Mouse (Mus musculus) retina, embryonic 14.5 days (tissue): ENCODE results near the gene Eml3.

Experiments used
- DNase-seq: peaks from one replicate; pipeline ENCODE4 v3.0.0-alpha.2; 2015; ENCODE audit warnings: low spot score

Gene Eml3

DNA sequence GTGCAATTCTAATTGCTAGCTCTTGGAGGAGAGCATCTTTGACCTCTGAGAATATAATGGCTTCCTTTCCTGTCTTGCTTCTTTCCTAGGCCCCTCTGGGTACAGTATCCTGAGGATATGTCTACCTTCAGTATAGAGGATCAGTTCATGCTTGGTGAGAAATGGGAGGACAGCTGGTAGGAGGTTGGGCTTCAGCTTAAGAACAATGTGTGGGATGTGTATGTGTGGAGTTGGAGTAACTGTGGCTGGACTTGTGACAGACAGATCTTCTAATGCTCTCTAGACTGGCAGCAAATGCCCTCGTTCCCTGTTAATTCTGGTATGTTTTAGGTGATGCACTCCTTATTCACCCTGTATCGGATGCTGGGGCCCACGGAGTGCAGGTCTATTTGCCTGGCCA, 15.1 kb upstream of the Eml3 start:
- DNase-seq = no peak

DNA sequence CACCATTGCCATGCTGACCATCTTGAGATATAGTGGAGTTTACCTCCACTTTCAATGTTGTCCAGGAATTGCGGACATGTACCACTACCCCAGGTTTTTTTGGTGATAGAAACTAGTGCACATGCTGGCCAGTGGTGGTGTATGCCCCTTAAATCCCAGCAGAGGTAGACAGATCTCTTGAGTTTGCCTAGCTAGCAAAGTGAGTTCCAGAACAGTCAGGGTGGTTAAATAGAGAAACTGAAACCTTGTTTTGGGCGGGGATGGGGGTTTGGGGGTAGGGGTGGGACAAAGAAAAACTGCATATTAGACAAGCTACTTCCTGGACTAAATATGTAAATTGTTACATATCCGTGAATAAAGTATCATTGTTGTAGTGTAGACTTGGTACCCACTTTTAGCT, 10.4 kb upstream of the Eml3 start:
- no peak for DNase-seq

DNA sequence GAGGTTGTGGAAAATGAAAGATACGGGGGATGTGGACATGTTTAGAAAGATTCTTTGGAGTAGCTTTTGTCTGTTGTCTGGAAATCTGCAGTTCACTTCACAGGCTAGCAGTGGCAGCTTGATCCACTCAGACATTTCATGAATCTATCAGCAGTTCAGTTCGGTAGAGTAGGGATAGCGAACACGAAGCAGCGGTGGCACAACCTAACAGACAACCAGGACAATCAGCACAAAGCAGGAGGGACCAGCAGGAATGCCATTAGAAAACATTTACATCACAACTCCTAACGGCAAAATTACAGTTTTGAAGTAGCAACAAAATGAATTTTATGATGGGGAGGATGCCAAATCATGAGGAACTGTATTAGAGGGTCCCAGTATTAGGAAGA, 9.7 kb upstream of the Eml3 start:
- DNase-seq = no peak

DNA sequence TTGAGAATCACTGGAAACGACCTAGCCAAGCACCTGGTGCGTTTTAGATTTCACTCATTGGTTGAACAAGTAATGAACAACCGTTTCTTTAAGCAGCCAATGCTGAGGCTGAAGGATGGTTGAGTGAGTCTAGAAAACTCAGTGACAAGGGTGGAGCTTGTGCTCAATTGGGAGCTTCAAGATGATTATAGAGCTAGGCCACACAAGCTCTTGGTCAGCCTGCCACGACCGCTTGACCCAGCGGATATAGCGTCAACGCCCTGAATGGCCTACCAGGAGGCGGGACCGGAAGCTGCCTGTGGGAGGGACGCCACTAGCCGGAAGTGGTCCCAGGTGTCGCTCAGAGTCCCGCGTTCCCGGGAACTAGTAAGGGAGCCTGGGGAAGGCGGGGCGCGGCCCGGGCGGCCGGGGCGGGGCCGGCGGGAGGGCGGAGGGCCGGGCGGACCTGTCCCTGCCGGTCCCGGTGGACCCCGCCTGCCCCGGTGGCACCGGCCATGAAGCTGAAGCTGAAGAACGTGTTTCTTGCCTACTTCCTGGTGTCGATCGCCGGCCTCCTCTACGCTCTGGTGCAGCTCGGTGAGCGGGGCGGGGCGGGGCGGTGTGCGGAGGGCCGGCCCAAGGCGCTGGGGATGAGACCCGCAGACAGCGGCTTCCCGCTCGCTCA, 9.1 kb upstream of the Eml3 start, which contains the start of gene B3gat3:
TSS of gene B3gat3 (plus strand) at position 302 of the 664 bp plus-strand sequence.
- peak; percentile 96 for DNase-seq

DNA sequence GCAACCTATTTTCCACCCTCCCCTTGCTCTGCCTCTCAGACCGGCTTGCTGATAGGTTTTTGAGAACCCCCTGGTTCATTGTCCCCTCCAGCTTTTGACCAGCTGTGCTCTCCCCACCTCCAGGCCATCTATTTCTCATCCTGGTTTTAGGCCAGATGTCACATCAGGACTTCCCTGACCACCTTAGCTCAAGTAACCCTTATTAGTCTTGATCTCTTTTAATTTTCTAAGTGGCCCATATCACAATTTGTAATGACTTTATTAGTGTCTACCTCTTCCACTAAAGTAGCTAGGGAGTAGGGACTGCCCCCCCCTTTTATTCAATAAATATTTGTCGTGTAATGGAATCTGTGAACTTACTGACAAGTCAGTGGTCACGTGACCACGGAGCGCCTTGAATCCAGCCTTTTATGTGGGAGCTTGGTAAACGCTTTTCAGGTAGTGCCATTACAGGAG, 8.5 kb upstream of the Eml3 start:
- peak; percentile 60 for DNase-seq

DNA sequence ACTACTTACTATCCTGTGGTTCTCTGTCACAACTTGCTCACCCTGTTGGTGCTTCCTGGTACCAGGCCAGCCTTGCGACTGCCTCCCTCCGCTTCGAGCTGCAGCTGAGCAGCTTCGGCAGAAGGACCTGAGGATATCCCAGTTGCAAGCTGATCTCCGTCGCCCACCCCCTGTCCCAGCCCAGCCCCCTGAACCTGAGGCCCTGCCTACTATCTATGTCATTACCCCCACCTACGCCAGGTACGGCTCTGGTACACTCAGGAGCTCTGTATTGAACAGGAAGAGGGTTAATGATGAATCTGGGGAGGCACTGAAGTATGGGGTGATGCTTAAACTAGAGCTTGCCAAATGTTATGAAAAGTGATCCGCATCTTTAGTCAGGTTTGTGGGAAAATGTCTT, 7.6 kb upstream of the Eml3 start:
- no peak for DNase-seq

DNA sequence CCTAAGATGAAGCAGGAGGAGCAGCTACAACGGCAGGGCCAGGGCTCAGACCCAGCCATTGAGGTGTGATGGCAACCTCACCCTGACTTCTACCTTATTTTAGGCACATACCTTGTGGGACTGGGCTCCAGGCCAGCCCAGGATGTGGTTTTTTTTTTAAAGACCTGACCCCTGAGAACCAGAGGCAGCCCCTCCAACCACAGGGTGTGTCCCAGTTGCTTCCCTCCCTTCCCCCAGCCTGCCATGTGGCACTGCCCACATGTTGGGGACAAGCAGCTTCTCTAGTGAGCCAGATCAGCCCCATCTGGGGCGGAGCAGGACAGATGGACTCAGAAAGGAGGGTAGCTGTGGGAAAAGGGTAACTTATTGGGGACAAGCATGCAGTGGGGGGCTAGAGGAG, 2.6 kb upstream of the Eml3 start:
- DNase-seq = no peak

DNA sequence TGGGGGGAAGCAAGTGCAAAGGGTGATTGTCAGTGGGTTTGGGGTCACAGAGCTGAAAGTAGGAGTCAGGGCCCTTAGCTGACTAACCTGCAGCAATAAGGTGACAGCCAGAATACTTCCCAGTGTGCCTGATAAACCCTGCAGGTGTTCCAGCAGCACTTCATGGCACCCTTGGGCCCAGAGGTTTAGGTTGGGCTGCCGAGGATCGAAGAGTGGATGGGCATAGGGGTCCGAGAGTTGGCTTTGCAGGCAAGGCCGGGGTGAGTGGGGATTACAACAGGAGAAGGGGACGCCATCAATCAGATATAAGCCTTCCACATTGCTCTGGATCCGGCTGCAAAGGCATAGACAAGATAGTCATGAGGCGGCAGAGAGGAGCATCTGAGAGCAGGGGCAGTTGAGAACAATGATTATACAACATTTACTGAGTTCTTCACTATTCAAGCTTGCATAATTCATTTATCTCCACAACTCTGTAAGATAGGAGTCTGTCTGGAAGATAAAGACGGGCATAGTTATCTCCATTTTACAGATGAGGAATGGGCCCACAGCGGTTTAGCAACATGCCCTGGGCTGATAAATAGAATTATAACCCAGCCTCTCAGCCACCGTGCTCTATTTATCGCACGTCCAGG, 1.3 kb upstream of the Eml3 start:
- no peak for DNase-seq

DNA sequence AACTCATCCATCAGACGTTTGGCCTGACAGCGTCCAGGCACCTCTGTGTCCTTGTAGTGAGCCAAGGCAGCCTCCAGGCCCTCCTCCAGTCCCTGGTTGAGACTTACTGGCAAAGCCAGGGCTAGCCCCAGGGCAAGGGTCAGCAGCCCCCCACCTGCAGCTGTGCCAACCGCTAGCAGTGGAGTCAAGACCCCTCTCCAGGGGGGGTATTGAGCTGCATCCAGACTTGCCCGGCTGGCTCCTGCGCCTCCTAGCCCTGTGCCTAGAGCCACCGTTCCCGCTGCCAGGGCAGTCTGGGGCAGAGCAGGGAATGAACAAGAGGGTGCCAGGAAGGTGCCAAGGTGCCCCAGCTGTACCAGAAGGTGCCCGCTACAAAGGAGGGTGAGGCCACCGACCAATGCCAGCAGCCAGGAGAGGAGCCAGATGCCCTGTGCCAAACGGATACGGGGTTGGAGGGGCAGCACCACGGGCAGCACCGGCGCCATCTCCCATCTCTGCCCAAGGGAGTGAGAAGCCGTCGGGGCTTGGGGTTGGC, 596 bp upstream of the Eml3 start:
- DNase-seq = no peak

DNA sequence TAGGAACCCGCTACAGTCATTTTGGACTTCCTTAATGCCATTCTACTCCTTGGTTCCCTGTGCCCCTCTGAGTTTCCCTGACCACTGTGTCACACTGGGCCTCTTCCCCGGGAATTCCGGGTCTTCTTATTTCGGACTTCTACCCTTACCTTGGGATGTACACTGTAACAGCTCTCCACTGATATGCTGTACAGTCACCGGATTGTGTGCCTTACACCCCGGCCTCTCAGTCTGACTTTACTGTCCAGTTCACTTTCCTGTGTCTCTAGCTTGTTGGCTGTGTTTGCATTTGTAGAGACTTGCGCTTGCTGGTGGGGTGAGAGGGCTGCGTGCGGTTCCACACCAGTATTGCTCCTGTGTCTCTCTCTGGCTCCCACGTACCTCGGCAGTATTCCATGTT, 765 bp downstream of the Eml3 start:
- DNase-seq = no peak

DNA sequence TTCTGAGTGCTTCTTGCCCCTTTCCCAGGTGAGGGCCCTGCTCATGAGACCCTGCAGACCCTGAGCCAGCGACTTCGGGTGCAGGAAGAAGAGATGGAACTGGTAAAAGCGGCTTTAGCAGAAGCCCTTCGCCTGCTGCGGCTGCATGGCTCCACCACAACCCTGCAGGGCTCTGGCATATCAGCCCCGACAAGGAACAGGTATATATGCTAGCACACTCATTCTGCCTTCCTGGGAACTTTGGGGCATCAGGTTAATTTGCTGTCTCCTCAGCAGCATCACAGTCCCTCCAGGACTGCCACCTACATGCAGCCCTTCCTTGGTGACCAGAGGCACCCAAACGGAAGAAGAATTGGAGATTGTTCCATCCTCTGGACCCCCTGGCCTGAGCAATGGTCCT, 1.4 kb downstream of the Eml3 start:
- DNase-seq = no peak

DNA sequence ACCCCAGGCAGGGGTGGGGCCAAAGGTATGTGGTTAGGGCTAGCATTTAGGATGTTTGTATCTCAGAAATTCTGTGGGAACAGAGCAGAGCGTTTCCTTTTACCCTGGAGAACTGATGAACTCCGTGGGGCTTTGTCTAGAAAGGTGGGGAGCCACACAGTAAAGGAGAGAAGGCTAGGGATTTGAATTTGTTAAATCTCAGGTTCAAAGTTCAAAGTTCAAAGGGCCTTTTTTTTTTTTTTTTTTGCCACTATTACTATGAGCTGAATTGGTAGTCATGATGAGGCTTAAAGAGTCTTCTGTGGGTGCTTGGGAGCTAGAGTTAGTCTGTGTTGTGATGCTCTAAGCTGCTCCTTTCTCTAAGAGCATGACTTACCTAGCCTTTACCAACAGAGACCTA, 7.4 kb downstream of the Eml3 start:
- DNase-seq = no peak

DNA sequence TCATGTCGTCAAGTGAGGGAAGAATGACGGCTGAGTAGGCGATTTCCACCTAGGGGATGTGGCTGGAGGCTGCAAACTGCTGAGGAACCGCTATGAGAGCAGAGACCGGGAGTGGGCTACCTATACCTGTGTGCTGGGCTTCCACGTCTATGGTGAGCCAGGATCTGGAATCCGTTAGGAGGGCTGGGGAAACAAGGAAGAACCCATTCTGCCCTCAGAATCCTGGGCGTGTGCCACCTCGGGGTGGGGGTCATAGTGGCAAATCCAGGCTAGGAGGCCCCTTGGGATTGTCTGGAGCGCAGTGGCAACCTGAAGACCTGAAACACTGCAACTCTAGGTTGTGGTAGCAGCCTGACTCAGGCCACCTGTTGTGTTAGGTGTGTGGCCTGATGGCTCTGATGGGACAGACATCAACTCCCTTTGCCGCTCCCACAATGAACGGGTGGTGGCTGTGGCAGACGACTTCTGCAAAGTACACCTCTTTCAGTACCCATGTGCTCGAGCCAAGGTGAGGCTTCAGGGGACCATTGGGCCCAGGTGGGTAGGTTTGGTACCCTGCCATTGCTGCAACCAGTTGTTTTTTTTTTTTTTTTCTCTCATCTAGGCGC, 11.3 kb downstream of the Eml3 start:
- no peak for DNase-seq

DNA sequence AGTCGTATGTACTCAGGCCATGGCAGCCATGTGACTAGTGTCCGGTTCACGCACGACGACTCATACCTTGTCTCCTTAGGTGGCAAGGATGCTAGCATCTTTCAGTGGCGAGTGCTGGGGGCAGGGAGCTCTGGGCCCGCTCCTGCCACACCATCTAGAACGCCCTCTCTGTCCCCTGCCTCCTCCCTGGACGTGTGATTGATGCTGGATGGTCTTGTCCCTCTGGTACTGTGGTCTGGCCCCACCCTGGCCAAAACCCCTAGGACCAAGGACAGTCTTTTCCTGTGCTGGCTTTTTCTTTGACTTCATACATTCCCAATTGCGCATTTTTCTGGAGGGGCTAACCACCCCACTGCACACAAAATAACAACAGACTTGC, 11.8 kb downstream of the Eml3 start:
- DNase-seq = no peak

DNA sequence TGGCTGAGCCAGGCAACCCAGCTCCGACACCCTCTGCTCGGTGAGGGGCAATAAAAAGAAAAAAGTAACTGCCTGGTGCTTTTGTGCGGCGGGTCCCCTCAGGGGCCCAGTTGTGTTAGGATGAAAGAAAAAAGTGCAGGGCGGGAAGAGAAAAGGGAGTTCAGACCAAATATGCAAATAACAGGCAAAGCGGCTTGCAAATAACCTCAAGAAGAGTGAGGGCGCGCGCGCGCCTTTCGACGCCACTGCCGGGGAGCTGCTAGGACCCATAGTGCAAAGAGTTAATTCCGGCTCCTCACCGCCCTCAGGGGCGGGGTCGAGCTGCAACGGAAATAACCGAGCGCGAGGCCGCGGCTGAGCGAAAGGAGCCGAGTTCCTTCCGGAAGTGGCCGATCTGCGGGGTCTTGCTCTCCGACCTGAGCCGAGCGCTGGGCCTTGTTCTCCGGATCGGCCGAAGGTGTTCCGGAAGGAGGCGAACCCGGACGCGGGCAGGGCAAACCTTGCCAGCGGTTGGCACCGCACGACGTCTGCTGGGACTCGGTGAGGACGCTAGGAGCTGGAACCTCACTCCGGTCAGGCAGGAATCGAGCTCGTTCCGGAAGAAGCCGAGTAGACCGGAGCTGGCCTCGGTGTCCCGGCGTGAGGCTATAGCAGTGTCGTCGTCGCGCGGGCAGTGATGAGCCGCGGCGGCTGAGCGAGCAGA, 12.3 kb downstream of the Eml3 start, which contains the start of gene Mta2:
TSS of gene Mta2 (plus strand) at position 361 of the 703 bp plus-strand sequence.
- DNase-seq = peak; percentile 98

DNA sequence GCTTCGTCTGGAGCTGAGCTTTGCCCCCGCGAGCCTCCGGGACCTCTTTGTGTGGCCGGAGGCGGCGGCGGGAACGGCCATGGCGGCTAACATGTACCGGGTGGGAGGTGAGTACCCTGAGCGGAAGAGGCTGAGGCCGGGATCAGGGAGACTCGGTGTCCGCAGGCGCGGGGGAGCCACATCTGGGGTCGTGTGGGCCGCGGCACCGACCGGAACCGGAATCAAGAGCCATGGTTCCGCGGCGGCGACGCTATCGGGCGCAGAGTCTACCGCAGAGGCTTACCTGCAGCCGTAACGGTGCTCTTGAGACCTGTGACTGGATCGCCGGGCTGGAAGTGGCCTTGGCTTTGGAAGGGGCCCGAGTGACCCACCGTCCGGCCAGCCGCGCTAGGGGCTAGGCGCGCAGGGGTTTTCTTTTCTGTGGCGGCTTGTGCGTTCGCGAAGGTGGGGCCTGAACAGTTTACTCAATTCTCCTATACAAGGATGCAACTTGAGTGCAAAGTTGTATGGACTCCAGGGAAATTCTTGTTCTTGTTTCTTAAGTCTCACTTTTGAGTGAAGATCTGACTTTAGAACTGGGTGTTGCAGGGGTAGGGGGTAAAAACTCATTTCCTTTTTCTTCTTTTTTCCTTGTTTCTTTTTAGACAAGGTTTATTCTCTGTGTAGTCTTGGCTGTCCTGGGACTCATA, 13.1 kb downstream of the Eml3 start:
- DNase-seq = no peak

DNA sequence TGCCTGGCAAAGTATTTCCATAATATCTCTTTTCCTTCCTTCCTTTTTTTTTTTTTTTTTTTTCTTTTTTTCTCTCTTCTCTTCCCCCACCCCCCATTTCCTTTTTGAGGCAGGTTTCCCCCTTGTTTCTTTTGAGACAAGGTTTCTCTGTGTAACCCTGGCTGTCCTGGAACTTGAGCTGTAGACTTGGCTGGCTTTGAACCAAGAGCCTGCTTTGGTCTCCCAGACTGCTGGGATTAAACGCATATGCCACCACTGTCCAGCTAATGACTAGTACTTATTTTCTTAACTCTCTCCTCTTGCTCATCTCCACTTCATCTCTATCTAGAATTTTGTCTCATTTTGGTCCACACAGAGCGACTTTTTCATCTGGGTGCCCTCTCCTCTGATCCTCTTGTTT, 13.7 kb downstream of the Eml3 start:
- DNase-seq = no peak

DNA sequence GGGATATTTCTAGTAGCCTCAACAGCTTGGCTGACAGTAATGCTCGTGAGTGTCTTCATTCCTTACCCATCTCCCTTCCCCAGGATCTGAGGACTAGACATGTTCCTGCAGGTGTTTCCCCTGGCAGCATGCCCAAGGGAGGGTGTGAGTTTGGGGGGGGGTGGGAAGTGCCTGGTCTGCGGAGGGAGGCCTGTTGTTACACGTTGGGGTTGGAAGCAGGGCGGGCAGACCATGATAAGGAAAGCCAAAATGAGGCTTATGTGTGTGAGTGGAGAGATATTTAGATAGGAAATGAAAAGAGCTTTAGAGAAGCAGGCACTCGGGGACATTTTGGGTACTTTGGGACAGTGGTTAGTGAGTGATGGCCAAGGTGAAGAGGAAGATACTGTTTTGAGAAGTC, 14.7 kb downstream of the Eml3 start:
- no peak for DNase-seq

DNA sequence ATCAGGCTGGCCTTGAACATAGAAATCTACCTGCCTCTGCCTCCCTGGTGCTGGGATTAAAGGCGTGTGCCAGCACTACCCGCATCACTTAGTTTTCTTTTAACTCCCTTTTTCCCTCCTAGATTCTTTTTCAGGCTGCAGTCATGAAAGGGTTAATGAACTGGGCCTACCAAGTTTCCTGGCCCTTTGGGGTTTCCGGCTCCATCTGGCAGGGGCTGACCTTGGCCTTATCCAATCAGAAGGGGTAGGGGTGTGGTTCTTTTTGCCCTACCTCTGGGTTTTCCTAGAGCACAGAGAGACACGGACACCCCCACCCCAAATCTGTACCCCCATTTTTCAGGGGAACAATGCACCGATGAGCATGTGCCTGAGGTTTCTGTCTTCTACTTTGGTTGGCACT, 15.4 kb downstream of the Eml3 start:
- peak; percentile 85 for DNase-seq

DNA sequence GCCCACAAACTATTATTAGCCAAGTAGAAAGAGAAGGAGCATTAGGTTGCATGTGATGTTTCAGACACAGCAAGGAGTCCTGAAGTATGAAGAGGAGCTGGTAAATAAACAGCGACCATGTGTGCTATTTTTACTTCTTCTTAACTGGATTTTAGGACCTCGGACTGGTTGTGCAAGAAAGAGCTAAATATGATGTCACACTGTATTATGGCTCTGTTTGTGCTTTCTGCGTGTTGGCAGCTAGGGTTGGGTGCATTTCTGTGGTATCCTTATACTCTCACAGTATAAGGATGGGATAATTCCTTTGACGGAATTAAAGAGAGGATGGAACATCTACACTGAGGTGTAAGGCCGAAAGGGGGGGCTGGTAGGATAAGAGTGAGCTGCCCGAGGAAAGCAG, 15.9 kb downstream of the Eml3 start:
- no peak for DNase-seq

DNA sequence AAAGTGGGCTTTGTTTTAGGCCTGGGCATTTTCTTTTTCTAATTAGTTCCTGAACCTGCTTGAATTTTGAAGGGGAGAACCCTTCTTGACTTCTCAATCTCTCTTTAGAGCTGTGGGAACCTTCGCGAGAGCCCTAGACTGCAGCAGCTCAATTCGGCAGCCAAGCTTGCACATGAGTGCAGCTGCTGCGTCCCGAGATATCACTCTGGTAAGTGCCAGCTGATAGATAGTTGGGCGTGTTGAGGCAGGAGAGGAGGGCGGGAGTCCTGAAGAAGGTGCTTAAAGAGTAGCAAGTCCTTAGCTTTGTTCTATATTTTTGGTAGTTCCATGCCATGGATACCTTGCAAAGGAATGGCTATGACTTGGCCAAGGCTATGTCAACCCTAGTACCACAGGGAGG, 17.6 kb downstream of the Eml3 start:
- no peak for DNase-seq

DNA sequence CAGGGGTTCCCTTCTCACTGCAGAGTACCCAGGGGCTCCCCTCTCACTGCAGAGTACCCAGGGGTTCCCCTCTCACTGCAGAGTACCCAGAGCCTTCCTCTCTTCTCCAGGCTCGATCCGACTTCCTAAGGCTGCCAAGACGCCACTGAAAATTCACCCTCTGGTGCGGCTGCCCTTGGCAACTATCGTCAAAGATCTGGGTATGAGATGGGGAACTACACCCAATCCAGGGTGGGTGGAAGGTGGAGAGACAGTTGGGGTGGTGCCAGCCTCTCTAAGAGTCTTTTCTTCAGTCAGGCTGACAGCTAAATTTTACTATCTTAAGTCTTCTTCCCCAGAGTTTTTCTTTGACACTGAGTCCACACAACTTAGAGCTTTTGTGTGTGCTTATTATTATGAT, 20.8 kb downstream of the Eml3 start:
- no peak for DNase-seq
